Mouse (Mus musculus): Measurements from ENCODE around the gene Rap2a.

- TF ChIP-seq CTCF (IDR thresholded peaks at IDR 0.05; ENCODE audit: low read depth, low read length) (no peak), POLR2A (IDR thresholded peaks at IDR 0.05; ENCODE audit: borderline replicate concordance, low read depth, low read length) (no peak)
Measured at GRCm38 (mm10) chr14:120500021-120500560, 21.8 kb downstream of the Rap2a start.
